Mouse (Mus musculus): ENCODE results near the gene Grm1.

The Grm1 gene

DNA sequence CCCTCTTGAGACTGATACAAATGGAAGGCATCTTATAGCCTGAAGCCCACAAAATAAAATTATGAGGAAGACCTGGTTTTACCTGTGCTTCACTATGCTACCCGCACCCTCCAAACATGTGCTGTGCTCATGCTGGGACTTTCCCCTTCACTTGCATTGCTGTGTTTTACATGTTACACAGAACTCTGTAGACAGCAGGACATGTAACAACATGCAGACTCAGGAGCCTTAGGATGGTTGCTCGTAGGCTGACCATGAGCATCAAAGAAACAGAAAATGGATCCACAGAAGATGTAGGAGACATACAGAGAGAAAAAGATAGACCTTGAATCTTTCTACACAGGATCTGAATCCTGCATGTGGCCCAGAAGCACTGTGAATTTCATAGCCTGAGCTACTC lies 371.8 kb downstream of the Grm1 start:
- DNase-seq, result no peak

DNA sequence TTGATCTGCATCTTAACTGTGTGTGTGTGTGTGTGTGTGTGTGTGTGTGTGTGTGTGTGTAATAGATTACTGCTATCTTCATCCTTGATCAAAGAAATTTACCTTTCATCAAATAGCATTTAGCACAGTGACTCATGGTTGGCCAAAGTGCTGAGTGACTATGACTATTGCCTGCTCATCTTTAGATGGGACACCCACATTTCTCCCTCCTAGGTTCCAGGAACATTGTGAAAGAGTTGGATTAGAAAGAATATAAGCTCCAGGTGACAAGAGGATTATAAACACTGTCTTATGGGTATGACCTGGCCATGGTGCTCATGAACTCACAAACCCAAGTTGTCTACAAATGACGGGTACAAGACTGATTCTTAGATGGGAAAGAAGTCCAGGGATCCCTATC lies 374.1 kb downstream of the Grm1 start:
- no peak for DNase-seq

DNA sequence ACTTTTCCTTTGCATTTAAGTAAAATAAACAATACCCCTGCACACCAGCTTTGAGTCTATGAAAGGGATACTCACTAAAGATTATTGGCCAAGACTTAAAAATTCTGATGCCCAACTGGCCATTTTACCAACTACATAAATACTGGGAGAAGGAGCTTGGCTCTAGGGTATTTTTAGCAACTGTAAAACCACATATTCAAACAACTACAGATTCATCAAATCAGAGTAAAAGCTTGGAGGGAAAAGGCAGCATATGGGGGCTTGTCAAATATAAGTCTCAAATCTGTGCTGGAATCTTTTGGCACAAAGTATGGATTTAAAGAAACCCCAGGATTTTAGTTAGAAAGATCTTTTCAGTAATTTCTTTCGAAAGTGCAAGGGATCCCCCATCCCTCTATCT lies 380.8 kb downstream of the Grm1 start:
- no peak for DNase-seq

DNA sequence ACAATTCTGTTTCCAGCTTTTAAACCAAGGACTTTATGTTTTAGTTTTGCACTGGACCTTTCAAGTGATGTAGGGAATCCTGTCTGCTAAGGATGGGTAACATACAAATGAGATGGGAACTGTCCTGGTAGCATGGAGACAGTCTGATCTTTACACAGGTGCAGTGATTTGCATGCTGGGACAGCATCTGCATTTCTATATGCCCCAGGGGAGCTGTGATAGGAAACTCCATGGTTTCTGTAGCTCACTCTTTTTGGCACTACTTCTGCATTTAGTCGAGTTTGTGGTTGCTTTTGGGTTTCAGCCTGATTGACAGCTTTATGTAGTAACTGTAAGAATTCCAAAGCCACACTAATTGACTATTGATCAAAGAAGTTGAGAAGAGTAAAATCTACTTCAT lies 381.3 kb downstream of the Grm1 start:
- DNase-seq, result no peak

DNA sequence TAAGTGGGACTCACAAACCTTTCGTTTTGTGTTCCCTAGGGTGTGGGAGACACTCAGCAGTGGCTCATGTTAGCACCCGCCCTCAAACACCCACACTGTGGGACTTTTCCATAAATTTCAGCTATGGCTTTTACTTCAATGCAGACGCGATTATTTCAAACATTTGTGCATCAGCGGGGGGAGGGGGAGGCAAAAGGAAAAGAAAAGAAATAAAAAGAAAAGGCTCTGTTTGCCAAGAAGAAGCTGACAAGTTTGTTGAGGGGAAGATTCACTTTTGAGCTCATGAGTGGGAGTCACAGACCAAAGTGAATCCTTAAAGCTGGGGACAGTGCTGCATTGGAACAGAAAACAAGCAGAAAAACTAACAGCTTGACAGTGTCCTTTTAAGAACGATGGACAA lies 384.7 kb downstream of the Grm1 start:
- no peak for DNase-seq

DNA sequence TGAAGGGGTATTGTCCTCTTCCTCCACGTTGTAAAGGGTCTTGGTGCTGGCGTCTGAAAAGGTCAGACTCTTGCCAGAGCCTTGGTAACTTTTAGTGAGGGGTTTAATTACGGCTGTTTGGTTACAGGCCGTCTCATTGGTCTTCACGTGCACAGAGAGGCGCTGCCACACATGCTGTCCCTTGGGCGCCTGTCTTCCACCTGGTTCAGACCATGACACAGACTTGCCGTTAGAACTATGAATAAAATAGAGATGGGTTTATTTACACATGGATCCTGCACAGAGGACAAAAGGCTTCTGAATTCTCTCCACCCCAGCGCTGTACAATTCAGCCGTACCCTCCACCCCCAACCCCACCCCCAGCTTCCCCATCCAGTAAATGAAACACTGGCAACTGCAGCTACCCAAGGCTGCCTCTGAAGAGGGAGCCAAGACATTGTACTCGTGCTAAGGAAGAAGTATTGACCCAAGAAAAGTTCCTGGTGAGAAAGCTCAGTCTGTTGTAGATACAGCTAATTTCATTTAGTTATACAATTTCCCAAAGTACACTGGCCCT lies 392.4 kb downstream of the Grm1 start:
- no peak for DNase-seq

DNA sequence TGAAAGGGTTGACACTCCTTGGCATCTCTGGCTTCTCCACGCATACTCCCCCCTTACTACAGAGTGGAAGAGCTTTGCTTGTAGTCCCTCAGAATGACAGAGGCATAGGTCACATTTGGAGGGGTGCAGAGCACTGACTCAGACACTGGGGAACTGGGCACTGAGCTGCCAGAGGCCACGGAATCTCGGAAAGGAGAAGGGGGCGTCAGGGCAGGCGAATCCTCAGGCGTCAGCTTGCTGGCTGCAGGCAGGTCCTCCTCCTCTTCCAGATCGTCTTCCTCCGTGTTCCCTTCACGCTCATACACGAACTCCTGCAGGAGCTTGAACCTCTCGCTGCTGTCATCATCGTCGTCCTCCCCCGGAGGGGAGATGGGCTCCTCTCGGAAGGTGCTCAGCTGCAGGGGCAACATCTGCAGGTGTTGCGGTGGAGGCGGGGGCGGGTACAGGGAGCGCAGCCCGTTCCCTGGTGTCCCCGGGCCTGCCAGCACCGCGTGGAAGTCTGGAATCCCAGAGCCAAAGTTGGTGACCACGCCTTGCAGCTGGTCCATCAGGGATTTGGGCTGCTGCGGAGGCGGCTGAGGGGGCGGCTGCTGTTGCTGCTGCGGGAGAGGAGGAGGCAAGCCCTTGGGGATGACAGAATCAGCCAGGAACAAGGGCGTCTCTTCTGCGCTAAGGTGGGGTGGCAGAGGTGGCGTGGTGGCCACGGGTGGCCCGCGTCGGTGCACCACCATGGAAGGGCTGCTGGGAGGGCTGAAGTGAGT lies 393.1 kb downstream of the Grm1 start:
- DNase-seq, result no peak

DNA sequence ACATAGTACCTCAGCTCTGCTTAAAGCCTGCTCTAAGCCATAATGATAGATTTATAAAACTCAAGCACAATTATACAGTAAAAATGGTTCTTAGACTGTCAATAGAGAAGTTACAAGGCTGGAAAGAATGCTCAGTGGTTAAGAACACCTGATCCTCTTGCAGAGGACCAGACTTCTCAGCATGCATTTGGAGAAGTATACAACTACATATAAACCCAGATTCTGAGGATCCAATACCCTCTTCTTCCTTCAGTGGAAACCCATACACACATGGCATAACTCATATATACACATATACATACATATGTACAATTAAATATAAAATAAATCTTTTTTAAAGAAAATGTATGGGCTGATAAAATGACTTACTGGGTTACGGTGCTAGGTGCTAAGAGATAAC lies 401.1 kb downstream of the Grm1 start, which contains the start of gene Gm10944:
TSS of gene Gm10944 (plus strand) at position 301 of the 400 bp plus-strand sequence.
- no peak for DNase-seq

DNA sequence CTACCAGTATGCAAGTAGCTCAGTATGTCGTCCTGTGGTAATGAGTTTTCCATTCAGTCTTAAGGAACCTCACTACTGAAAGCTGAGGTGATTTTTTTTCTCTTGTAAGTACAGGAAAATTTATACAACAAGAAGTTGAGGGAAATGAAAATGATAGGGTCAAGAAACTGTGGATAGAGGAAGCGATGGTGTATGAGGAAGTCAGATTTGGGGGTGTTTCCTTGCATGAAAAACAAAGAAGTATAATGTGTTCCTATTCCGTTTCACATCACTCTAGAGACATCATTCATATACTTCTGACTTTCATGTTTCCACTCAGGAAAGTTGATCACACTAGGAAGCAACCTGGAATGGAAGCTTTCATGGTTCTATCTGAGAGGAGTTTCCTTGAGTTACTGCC lies 422.2 kb downstream of the Grm1 start:
- DNase-seq, result no peak

DNA sequence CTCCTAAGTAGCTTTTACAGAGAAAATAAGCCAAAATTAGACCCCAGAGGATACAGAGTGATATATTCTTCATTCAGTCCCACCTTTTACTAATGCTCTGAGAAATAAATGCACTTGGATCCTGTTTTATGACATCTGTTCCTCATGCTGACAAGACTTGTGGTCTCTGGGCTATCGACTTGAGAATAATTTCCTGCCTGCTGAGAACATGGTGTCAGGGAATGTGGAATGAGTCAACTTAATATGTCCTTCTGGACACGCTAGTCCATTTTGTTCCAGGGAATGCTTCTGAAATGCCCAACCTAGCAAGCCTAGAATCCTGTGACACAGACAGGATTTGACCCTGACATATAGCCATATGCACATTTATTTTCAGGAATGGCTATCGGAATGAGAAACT lies 423.0 kb downstream of the Grm1 start:
- no peak for DNase-seq

DNA sequence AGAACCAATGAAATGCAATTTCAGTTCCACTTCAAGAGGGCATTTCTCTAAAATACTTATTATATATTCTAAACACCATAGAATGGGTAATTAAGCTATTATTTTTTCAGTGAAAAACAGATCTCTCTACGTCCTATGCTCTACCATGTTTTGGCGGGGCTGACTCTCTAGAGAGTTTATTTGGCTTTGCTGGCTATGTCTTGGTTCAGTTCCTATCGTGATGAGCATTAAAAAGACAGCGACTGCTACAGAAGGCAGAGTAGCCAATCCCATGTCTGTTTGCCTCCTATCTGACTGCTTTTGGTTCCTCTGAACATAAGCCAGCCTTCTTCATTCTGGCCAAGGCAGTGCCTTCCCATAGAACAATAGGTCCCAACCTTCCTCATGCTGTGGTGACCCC lies 425.5 kb downstream of the Grm1 start:
- no peak for DNase-seq

DNA sequence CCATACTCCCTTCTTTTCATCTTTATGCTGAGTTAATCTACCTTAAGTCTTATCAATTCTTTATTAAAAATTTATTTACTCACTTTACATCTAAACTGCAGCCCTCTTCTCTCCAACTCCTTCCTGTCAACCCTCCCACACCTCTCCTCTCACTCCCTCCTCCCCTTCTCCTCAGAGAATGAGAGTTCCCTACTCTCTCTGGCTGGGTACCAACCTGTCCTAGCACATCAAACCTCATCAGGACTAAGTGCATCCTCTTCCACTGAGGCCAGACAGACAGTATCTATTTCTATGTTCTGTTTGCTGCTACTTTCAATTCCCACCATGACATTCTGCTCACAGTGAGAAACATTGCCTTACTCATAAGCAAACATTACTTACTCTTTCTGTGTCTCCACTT lies 426.2 kb downstream of the Grm1 start:
- no peak for DNase-seq
